Mouse (Mus musculus) hindbrain, postnatal 0 days (tissue): ENCODE measurements around the gene Pnpla3. TPM values are rescaled to one million over a fixed set of nuclear protein-coding genes. Genes with fewer than 3 reads are reported as not detected.

Experiments used
- ATAC-seq: fragments of 200-750 bp; cut with Nextera tagmentation; 2 replicates; pipeline ENCODE4 v1.8.0; 2017; ENCODE audit warnings: mild to moderate bottlenecking, moderate TSS enrichment, moderate library complexity
- DNase-seq: peaks from one replicate; pipeline ENCODE4 v3.0.0-alpha.2; 2015; ENCODE audit warnings: low spot score
- H3K27ac ChIP-seq: fragments of 300-500 bp; sonication (generic); 2 replicates; pipeline ENCODE4 v1.5.1; 2014; ENCODE audit warnings: mild to moderate bottlenecking
- H3K27me3 ChIP-seq: fragments of 300-500 bp; sonication (generic); 2 replicates; pipeline ENCODE4 v1.6.1; 2014; ENCODE audit warnings: low read length, mixed read lengths; ENCODE audit not compliant: insufficient read depth
- H3K36me3 ChIP-seq: fragments of 300-500 bp; sonication (generic); 2 replicates; pipeline ENCODE4 v1.6.1; 2014; ENCODE audit warnings: low read length, mixed read lengths; ENCODE audit not compliant: insufficient read depth
- H3K4me1 ChIP-seq: fragments of 300-500 bp; sonication (generic); 2 replicates; pipeline ENCODE4 v1.6.1; 2014; ENCODE audit warnings: antibody characterized with exemption, low read length, mixed read lengths; ENCODE audit not compliant: insufficient read depth
- H3K4me2 ChIP-seq: fragments of 300-500 bp; sonication (generic); 2 replicates; pipeline ENCODE4 v1.6.1; 2014; ENCODE audit warnings: low read depth, mild to moderate bottlenecking, low read length, moderate library complexity, mixed read lengths
- H3K4me3 ChIP-seq: fragments of 300-500 bp; sonication (generic); 2 replicates; pipeline ENCODE4 v1.5.1; 2014; ENCODE audit warnings: low read length
- H3K9ac ChIP-seq: fragments of 300-500 bp; sonication (generic); replicated peaks from 2 replicates; pipeline ENCODE4 v1.6.1; 2014; ENCODE audit warnings: mild to moderate bottlenecking, low read length, moderate library complexity, mixed read lengths
- H3K9me3 ChIP-seq: fragments of 300-500 bp; sonication (generic); 2 replicates; pipeline ENCODE4 v1.6.1; 2016; ENCODE audit warnings: low read length, mixed read lengths
- CTCF ChIP-seq: IDR thresholded peaks from 2 replicates; pipeline ENCODE4 v1.5.1; 2016; ENCODE audit warnings: antibody characterized with exemption, control low read depth, low read depth
- WGBS: fragments of 180-500 bp; shearing (Covaris S2); extraction: QIAGEN DNeasy Blood & Tissue Kit; methylation state at CpG from one replicate; pipeline ENCODE4 v1.1.7; 2014; 5-methylcytosine and 5-hydroxymethylcytosine counted together
- microRNA-seq, 2 experiments: library from miRNA; unstranded; fragments of <30 nt; microRNA quantifications; one replicate each; pipeline ENCODE4; 2016
- polyA plus RNA-seq: library from polyadenylated mRNA; unstranded; fragments of >200 nt; fragmentation: Nextera tagmentation; extraction: Ambion mirVana; gene quantifications from 2 replicates; pipeline ENCODE4 v1.2.1, GENCODE M21; 2015
- total RNA-seq: library from RNA; depleted of rRNA; stranded (reverse); fragments of >200 nt; gene quantifications from 2 replicates; pipeline ENCODE4 v1.2.3, GENCODE M21; 2014; rRNA removed

Pnpla3 gene
- total and polyA plus RNA-seq, 2 experiments from 2014 or later = 6.2 to 15.4 TPM

DNA sequence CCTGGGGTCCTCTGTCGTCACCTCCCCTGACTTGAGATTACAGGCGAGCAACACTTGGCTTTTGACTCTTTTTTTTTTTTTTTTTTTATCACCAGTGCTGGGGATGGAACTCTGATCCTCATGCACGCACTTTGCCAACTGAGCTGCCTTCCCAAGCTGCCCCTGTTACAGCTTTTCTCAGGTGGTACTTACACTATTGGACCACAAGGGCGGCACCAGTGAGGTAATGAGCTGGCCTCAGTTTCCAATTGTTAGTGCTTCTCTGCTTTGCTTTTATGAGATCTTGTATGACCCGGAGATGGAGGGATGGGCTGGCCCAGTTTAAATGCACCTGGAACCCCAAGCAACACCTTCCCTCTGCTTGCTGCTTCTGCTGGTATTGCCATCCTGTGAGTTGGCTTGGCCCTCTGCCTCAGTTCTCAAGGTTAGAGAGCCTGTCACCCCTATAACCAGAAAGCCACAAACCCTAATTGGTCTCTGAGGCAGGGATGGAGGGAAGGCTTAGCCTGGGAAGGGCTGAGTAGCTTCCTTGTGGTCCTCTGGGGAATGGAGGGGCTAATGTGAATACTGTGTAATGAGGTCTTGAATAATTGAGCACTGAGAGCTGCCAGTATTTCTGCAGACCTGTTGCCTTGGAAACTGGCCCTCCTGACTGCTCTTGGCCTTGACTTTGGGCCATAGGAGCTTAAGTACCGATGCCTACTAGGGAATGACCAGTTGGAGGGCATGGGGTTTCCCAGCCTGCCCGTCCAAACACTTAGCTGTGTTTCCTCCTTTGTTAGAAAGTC is 67.4 kb downstream of the Pnpla3 start:
- peak; percentile 84 for DNase-seq
- peak; percentile 45 for TF ChIP-seq CTCF
- Histone ChIP-seq H3K27me3 (no peaks in the 10 kb centered on the region), H3K9me3 (no peaks in the 10 kb centered on the region), H3K4me2 (no peak overlapping the region), H3K4me3 (no peak overlapping the region), H3K4me1 (peaks cover 36% of the 10 kb centered on the region), H3K36me3 (no peaks in the 10 kb centered on the region), H3K27ac (peak overlapping the region; percentile 51; the same call in 1 of the 2 replicates), H3K9ac (no peak overlapping the region)
- ATAC-seq = peak; percentile 65
- WGBS = 71% methylated on average over 7 of the region's 7 CpGs

DNA sequence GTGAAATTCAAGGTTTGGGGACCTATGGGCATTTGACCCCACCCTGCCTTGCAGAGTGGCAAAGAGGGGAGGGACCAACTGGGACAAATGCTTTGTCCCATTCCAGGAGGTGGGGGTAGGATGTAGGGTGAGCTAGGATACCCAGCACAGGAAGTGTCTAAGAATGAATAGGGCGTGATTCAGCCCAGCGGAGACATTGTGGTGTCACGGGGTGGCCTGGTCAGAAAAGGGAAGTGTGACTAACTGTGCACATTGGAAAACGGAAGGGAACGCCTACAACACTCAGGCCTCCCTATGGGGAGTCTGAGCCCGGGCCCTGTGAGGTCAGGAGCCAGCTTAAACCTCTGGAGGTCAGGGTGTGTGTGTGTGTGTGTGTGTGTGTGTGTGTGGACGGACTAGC is 68.0 kb downstream of the Pnpla3 start:
- Histone ChIP-seq H3K9me3 (no peaks in the 10 kb centered on the region), H3K27ac (0 out of 2 replicates have a peak overlapping the region, but pooled peaks have one; percentile 51), H3K36me3 (no peaks in the 10 kb centered on the region), H3K9ac (no peak overlapping the region), H3K4me2 (no peak overlapping the region), H3K4me3 (no peak overlapping the region), H3K4me1 (peaks cover 36% of the 10 kb centered on the region), H3K27me3 (no peaks in the 10 kb centered on the region)
- no peak for TF ChIP-seq CTCF
- 42% methylated on average over 7 of the region's 7 CpGs for WGBS
- DNase-seq = no peak
- ATAC-seq = peak; percentile 22; the same call in 1 of the 2 replicates

Small RNA genes lying within 50 kb of the gene (microRNA-seq; reads per million reads assigned to microRNA genes)
- 0 to 0.88 reads per million in 2 experiments for gene Mir6392

Other genes with a start within 250 kb of the Pnpla3 start
- 0.52 and 6.8 TPM in 2 replicates for gene Efcab6, start 102.5 kb upstream of the Pnpla3 start, total RNA-seq
- gene Efcab6, start 102.5 kb upstream of the Pnpla3 start, polyA plus RNA-seq = 0.42 and 1.6 TPM in 2 replicates
- 248 and 251 TPM in 2 replicates for gene Sult4a1, start 62.1 kb upstream of the Pnpla3 start, total RNA-seq
- 155 TPM in 2 replicates for gene Sult4a1, start 62.1 kb upstream of the Pnpla3 start, polyA plus RNA-seq
- gene Pnpla5, start 44.7 kb upstream of the Pnpla3 start, total RNA-seq = not detected in 2 replicates
- gene Pnpla5, start 44.7 kb upstream of the Pnpla3 start, polyA plus RNA-seq = not detected in 2 replicates
- 28.0 and 30.9 TPM in 2 replicates for gene Samm50, start 24.4 kb downstream of the Pnpla3 start, total RNA-seq
- gene Samm50, start 24.4 kb downstream of the Pnpla3 start, polyA plus RNA-seq = 92.3 and 93.6 TPM in 2 replicates
- 9.4 and 9.5 TPM in 2 replicates for gene Parvb, start 64.2 kb downstream of the Pnpla3 start, total RNA-seq
- gene Parvb, start 64.2 kb downstream of the Pnpla3 start, polyA plus RNA-seq = 4.3 and 6.2 TPM in 2 replicates
- 1.1 and 1.4 TPM in 2 replicates for gene Parvg, start 156.2 kb downstream of the Pnpla3 start, total RNA-seq
- gene Parvg, start 156.2 kb downstream of the Pnpla3 start, polyA plus RNA-seq = 1.8 and 1.9 TPM in 2 replicates